Mouse (Mus musculus): ENCODE measurements at regions not wholly inside any gene's neighbourhood (a gene's known extent, or its start where the extent isn't known, plus 50 kb on each side); places are given as distances from the start of the nearest gene placed in this dataset.

DNA sequence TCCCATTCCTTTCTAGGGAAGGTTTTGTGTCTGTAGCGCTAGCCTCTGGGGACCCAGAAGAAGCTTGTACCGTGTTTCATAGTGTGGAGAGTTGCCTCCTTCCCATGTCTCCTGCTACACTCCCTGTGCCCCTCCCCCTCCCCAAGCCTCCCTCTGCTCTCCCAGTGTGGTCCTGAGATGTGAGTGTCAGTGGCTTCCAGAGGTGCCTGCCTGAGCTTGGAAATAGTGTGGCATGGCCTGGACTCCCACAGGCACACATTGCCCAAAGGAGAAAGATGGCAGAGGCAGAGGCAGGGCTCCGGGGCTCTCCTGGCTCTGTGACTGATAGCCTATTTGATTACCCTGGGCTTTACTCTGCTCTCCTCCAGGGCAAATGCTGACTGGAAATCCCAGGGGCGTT, 110.0 kb upstream of the Ret start:
- H3K36me3 ChIP-seq (ENCODE audit: poor library complexity, severe bottlenecking) = no peaks in the 10 kb centered on the region
- no peak overlapping the region for H3K9ac ChIP-seq
- ATAC-seq = no peak
- no peaks in the 10 kb centered on the region for H3K27me3 ChIP-seq
- H3K4me2 ChIP-seq = no peak overlapping the region
- 54% methylated on average over 4 of the region's 4 CpGs for WGBS
- no peaks in the 10 kb centered on the region for H3K9me3 ChIP-seq (replicated peaks)
- H3K27ac ChIP-seq = no peak overlapping the region
- H3K4me3 ChIP-seq = no peak overlapping the region
- peaks cover 5% of the 10 kb centered on the region for H3K4me1 ChIP-seq

DNA sequence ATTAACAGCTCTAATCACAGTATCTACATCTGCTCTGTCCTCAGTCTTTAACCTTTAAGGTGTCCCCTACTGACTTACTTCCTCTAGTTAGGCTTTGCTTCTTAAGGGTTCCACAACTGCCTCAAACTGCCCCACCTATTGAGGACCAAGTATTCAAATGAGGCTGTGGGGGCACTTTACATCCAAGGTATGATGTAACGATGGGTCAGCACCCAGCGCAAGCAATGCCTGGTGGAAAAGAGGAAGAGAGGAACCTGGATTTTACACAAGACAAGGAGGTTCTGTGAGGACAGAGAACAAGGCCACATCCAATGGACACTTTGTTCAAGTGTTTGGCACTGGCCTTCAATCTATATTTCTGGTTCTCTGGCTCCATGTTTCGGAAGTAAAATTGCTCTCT, 107.7 kb upstream of the Ret start:
- peaks cover 18% of the 10 kb centered on the region for H3K4me1 ChIP-seq
- no peak overlapping the region for H3K9ac ChIP-seq
- no peak overlapping the region for H3K4me3 ChIP-seq
- no peaks in the 10 kb centered on the region for H3K9me3 ChIP-seq (replicated peaks)
- H3K27me3 ChIP-seq = no peaks in the 10 kb centered on the region
- ATAC-seq = no peak
- WGBS = 91% methylated on average over 3 of the region's 3 CpGs
- no peaks in the 10 kb centered on the region for H3K36me3 ChIP-seq (ENCODE audit: poor library complexity, severe bottlenecking)
- H3K27ac ChIP-seq = no peak overlapping the region
- H3K4me2 ChIP-seq = no peak overlapping the region

DNA sequence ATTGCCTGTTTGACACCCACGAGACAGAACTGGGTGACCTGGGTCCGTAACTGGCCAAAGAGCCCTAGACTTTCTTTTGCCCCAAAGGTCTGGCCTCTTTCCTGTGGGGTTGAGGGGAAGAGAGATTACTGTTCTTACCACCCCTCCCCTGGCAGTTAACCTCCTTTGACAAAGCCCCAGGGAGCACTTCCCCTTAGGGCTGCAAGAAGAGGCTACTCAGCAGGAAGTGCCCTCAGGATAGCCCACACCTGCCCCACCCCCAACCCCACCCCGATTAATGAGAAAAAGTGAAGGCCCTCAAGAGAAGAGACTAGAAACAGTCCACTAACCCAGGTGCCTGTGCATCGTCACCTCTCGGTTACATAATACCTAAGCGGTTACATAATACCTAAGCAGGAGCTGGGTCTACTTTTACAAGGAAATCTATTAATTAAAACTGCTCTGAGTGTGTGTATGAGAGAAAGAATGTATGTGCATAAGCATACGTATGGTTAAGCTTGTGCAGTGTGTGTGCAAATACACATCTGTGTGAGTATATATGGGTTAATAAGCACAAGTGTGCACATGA, 105.3 kb upstream of the Ret start:
- H3K36me3 ChIP-seq (ENCODE audit: poor library complexity, severe bottlenecking) = no peaks in the 10 kb centered on the region
- H3K27ac ChIP-seq = no peak overlapping the region
- H3K9me3 ChIP-seq (replicated peaks) = no peaks in the 10 kb centered on the region
- no peak overlapping the region for H3K4me3 ChIP-seq
- 38% methylated on average over 7 of the region's 7 CpGs for WGBS
- peak; percentile 24; the same call in 1 of the 2 replicates for ATAC-seq
- no peak overlapping the region for H3K9ac ChIP-seq
- no peak overlapping the region for H3K4me2 ChIP-seq
- H3K27me3 ChIP-seq = no peaks in the 10 kb centered on the region
- H3K4me1 ChIP-seq = peaks cover 18% of the 10 kb centered on the region

GRCm38 (mm10) chr6:118301880-118302782, 104.6 kb upstream of the Ret start:
- Histone ChIP-seq H3K36me3 (ENCODE audit: poor library complexity, severe bottlenecking) (no peaks in the 10 kb centered on the region), H3K4me2 (peak overlapping the region; percentile 25; the same call in 1 of the 2 replicates), H3K27ac (no peak overlapping the region), H3K9me3 (replicated peaks) (no peaks in the 10 kb centered on the region), H3K9ac (no peak overlapping the region), H3K4me1 (peaks cover 18% of the 10 kb centered on the region), H3K27me3 (no peaks in the 10 kb centered on the region), H3K4me3 (no peak overlapping the region)
- 22% methylated on average over 11 of the region's 11 CpGs for WGBS
- ATAC-seq = peak; percentile 69; the same call in 1 of the 2 replicates

DNA sequence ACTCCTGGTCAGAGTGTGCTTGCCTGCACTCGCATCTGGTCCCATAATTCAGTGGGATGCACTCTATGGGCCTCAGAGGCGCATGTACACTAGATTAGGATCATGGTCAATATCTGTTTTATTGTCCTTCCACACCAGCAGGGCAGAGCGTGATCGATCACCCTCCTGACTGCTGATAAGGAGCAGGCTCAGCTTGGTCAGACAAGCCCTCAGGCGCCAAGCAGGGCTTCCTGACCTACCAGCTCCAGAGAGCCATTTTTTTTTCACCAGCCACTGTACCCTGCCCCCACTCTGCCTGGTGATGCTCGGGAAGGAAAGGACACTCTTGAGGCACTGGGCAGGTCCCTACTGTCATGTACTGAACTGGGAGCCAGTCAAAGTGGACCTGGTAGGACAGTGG, 103.3 kb upstream of the Ret start:
- Histone ChIP-seq H3K4me2 (no peak overlapping the region), H3K27me3 (no peaks in the 10 kb centered on the region), H3K27ac (no peak overlapping the region), H3K4me1 (peaks cover 18% of the 10 kb centered on the region), H3K36me3 (ENCODE audit: poor library complexity, severe bottlenecking) (no peaks in the 10 kb centered on the region), H3K9ac (no peak overlapping the region), H3K9me3 (replicated peaks) (no peaks in the 10 kb centered on the region), H3K4me3 (no peak overlapping the region)
- no peak for ATAC-seq
- WGBS = 88% methylated on average over 6 of the region's 6 CpGs

GRCm38 (mm10) chr6:118297576-118297975, 100.1 kb upstream of the Ret start:
- no peaks in the 10 kb centered on the region for H3K9me3 ChIP-seq (replicated peaks)
- no peaks in the 10 kb centered on the region for H3K36me3 ChIP-seq (ENCODE audit: poor library complexity, severe bottlenecking)
- WGBS = 95% methylated on average over 8 of the region's 8 CpGs
- H3K27ac ChIP-seq = no peak overlapping the region
- H3K9ac ChIP-seq = no peak overlapping the region
- no peak overlapping the region for H3K4me2 ChIP-seq
- H3K4me3 ChIP-seq = no peak overlapping the region
- H3K4me1 ChIP-seq = peaks cover 14% of the 10 kb centered on the region
- no peak for ATAC-seq
- H3K27me3 ChIP-seq = no peaks in the 10 kb centered on the region

DNA sequence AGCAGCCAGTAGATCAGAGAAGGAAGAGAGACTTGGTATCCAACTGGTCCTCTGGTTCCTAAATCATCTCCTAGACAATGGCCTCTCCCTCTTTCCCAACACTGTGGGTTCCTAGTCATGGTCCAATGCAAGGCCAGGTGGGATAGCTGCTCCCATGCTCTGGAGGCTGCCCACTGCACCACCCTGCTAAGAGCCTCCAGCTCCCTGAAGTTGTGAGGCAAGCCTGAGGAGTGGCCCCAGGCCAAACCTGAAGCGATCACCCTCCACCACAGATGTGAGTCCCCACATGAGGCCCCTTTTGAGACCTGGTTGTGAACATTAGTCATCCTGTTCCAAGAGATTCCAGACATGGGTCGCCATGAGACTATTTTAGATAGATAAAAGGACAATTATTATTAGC, 96.5 kb upstream of the Ret start:
- 71% methylated on average over 2 of the region's 2 CpGs for WGBS
- ATAC-seq = no peak
- Histone ChIP-seq H3K36me3 (ENCODE audit: poor library complexity, severe bottlenecking) (no peaks in the 10 kb centered on the region), H3K27ac (no peak overlapping the region), H3K4me1 (no peaks in the 10 kb centered on the region), H3K4me2 (no peak overlapping the region), H3K4me3 (no peak overlapping the region), H3K27me3 (no peaks in the 10 kb centered on the region), H3K9me3 (replicated peaks) (no peaks in the 10 kb centered on the region), H3K9ac (no peak overlapping the region)

DNA sequence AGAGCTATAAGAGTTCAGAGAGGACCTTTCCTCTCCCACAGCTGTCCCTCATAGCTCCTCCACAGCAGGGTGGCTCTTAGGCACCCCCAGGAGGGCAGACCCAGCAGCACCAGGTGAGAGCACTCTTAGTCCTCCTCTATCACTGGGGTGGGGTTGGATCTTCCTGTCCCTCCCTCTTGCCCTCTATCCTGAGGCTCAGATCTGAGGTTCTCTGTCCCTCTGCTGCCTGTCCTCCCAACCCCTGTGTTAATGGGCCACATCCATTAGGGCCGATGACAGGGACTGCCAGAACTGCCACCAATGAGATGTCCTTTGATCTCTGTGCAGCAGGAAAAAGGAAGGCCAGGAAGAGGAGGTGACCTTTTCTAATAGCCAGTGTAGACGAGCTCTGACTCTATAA, 95.4 kb upstream of the Ret start:
- H3K36me3 ChIP-seq (ENCODE audit: poor library complexity, severe bottlenecking) = no peaks in the 10 kb centered on the region
- ATAC-seq = no peak
- H3K9me3 ChIP-seq (replicated peaks) = no peaks in the 10 kb centered on the region
- no peak overlapping the region for H3K27ac ChIP-seq
- no peaks in the 10 kb centered on the region for H3K4me1 ChIP-seq
- H3K4me3 ChIP-seq = no peak overlapping the region
- WGBS = 42% methylated on average over 2 of the region's 2 CpGs
- H3K27me3 ChIP-seq = no peaks in the 10 kb centered on the region
- no peak overlapping the region for H3K4me2 ChIP-seq
- H3K9ac ChIP-seq = no peak overlapping the region

DNA sequence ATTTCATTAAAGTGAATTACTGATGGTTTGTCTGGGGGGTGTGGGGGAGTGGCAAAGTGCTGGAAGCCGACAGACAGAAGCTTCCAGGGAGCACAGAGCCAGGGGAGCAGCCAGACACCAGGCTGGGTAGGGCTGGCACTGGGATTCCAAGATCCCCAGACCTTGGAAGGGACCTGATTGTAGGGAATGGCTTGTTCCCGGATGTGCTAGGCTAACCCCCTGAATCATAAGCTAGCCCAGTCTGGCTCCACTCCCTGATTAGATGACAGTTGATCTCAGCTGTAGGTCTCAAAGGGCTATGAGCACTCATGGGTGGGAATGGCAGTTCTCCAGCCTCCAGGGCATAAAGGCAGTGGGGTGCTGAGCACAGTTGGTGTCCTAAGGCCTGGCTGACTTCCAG, 94.8 kb upstream of the Ret start:
- ATAC-seq = no peak
- Histone ChIP-seq H3K27ac (no peak overlapping the region), H3K36me3 (ENCODE audit: poor library complexity, severe bottlenecking) (no peaks in the 10 kb centered on the region), H3K9me3 (replicated peaks) (no peaks in the 10 kb centered on the region), H3K4me2 (no peak overlapping the region), H3K27me3 (no peaks in the 10 kb centered on the region), H3K9ac (no peak overlapping the region), H3K4me3 (no peak overlapping the region), H3K4me1 (no peaks in the 10 kb centered on the region)
- 70% methylated on average over 2 of the region's 2 CpGs for WGBS

DNA sequence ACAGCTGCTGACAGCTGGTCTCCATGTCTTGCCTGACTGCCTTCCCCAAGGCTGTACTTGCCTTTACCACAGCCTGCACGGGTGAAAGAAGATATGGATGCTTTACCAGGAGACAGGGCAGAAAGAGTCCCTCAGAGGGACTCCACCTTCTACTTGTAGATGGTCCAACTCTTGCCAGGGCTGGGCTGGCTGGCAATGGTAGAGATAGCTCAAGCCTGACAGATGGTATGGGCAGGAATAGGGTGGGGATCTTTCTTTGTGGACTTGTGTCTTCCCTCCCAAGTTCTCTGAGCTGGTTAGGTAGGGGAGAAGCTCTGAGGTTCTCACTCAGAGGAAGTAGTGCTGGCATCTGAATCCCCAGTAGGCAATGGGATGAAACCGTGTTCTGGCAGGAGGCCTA, 93.9 kb upstream of the Ret start:
- Histone ChIP-seq H3K4me3 (no peak overlapping the region), H3K4me1 (no peaks in the 10 kb centered on the region), H3K9me3 (replicated peaks) (no peaks in the 10 kb centered on the region), H3K27ac (no peak overlapping the region), H3K9ac (no peak overlapping the region), H3K36me3 (ENCODE audit: poor library complexity, severe bottlenecking) (no peaks in the 10 kb centered on the region), H3K27me3 (no peaks in the 10 kb centered on the region), H3K4me2 (no peak overlapping the region)
- ATAC-seq = no peak
- WGBS = 76% methylated on average over 2 of the region's 2 CpGs

DNA sequence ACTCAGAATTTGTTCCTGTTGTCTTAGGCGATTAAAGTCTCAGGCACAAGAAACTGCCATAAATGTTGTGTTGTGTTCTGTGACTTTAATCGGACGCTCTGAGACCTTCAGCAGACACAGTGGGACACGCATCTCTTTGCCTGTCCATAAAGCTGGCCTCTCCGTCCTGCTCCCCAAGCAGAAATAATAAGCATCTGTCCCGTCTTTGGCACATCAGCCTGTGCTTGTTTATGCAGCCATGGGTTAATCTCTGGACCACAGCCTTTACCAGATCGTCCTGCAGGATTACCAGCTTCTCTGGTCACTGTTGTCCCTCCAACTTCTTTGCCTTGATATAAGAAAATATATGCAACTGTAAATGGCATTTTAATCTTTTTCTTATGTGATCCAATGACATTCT, 87.7 kb upstream of the Ret start:
- WGBS = 78% methylated on average over 7 of the region's 7 CpGs
- H3K9me3 ChIP-seq (replicated peaks) = no peaks in the 10 kb centered on the region
- no peaks in the 10 kb centered on the region for H3K27me3 ChIP-seq
- H3K9ac ChIP-seq = no peak overlapping the region
- H3K4me2 ChIP-seq = no peak overlapping the region
- no peaks in the 10 kb centered on the region for H3K36me3 ChIP-seq (ENCODE audit: poor library complexity, severe bottlenecking)
- ATAC-seq = no peak
- H3K4me1 ChIP-seq = no peaks in the 10 kb centered on the region
- no peak overlapping the region for H3K27ac ChIP-seq
- no peak overlapping the region for H3K4me3 ChIP-seq

DNA sequence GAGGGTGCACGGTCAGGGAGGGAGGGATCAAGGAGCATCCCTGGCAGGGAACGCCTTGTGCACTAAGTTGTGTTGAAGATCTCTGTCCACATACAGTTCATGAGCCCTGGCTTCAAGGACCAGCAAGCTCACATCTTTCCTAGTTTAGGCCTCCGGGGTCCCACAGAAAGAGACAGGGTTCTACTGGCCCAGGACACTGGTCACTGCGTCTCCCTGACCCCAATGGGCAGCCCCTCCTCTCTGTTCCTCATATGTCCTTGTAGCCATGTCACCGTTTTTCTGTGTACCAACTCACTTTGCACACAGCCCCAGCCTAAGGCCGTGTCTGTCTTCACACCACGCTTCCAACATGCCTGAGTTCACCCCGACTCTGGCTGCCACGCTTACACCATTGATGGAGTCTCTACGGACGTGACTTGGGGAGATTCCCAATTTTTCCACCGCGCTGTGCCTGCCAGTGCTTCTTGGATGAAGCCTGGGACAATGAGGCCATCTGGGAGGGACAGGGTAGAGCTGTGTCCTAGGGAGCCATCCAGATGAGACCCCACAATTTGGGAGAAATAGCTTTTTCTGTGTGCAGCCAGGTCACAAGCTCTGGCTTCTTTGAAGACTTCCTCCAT, 86.5 kb upstream of the Ret start:
- no peaks in the 10 kb centered on the region for H3K4me1 ChIP-seq
- 91% methylated on average over 13 of the region's 13 CpGs for WGBS

More for the DNA sequence above, 86.5 kb upstream of the Ret start:
- no peak overlapping the region for H3K9ac ChIP-seq
- H3K27ac ChIP-seq = no peak overlapping the region
- no peak for ATAC-seq
- H3K4me2 ChIP-seq = no peak overlapping the region
- H3K36me3 ChIP-seq (ENCODE audit: poor library complexity, severe bottlenecking) = no peaks in the 10 kb centered on the region
- H3K4me3 ChIP-seq = no peak overlapping the region
- H3K9me3 ChIP-seq (replicated peaks) = no peaks in the 10 kb centered on the region
- H3K27me3 ChIP-seq = no peaks in the 10 kb centered on the region
